Mouse (Mus musculus): ENCODE measurements around the gene As3mt. TPM values are rescaled to one million over a fixed set of nuclear protein-coding genes. Genes with fewer than 3 reads are reported as not detected.

As3mt gene
- polyA plus RNA-seq, 1 experiment: 0.74 TPM

GRCm38 (mm10) chr19:46715016-46715415 lies 7.8 kb downstream of the As3mt start:
- TF ChIP-seq CEBPB (IDR thresholded peaks at IDR 0.05; ENCODE audit: low read depth) (no peak), FOSL1 (IDR thresholded peaks at IDR 0.05; ENCODE audit: insufficient read depth, low read length, poor library complexity, severe bottlenecking) (no peak), CTCF (IDR thresholded peaks at IDR 0.05; ENCODE audit: control insufficient read depth, insufficient read depth, insufficient read length) (no peak), USF1 (IDR thresholded peaks at IDR 0.05; ENCODE audit: low read depth) (no peak), MYOD1 (IDR thresholded peaks at IDR 0.05; ENCODE audit: control insufficient read depth, insufficient read length, low read depth) (no peak)
- Histone ChIP-seq H3K79me2 (ENCODE audit: control insufficient read depth, insufficient read depth) (no peaks in the 10 kb centered on the region), H3K79me3 (ENCODE audit: low read depth) (no peaks in the 10 kb centered on the region)

GRCm38 (mm10) chr19:46718150-46718549 lies 10.9 kb downstream of the As3mt start:
- Histone ChIP-seq H3K36me3 (ENCODE audit: control insufficient read depth, insufficient read depth) (no peaks in the 10 kb centered on the region), H3ac (ENCODE audit: control insufficient read depth, insufficient read length, low read depth) (no peak overlapping the region), H3K79me3 (ENCODE audit: low read depth) (no peaks in the 10 kb centered on the region), H3K4me3 (ENCODE audit: insufficient read depth, poor library complexity, severe bottlenecking) (no peak overlapping the region), H3K27me3 (ENCODE audit: control insufficient read depth, insufficient read depth, insufficient read length) (no peaks in the 10 kb centered on the region), H3K79me2 (ENCODE audit: control insufficient read depth, insufficient read depth) (no peaks in the 10 kb centered on the region)
- TF ChIP-seq FOSL1 (IDR thresholded peaks at IDR 0.05; ENCODE audit: insufficient read depth, low read length, poor library complexity, severe bottlenecking) (peak; percentile 42), CEBPB (IDR thresholded peaks at IDR 0.05; ENCODE audit: low read depth) (no peak), MYOD1 (IDR thresholded peaks at IDR 0.05; ENCODE audit: control insufficient read depth, insufficient read length, low read depth) (no peak), CTCF (IDR thresholded peaks at IDR 0.05; ENCODE audit: control insufficient read depth, insufficient read depth, insufficient read length) (no peak), MAX (IDR thresholded peaks at IDR 0.05) (no peak), USF1 (IDR thresholded peaks at IDR 0.05; ENCODE audit: low read depth) (no peak), MYOG (IDR thresholded peaks at IDR 0.05; ENCODE audit: control insufficient read depth, extremely low read depth, insufficient read length) (no peak)

More at GRCm38 (mm10) chr19:46715016-46715415, 7.8 kb downstream of the As3mt start:
- Histone ChIP-seq H3K27me3 (ENCODE audit: control insufficient read depth, insufficient read depth, insufficient read length) (no peaks in the 10 kb centered on the region), H3K36me3 (ENCODE audit: control insufficient read depth, insufficient read depth) (no peaks in the 10 kb centered on the region), H3K4me3 (ENCODE audit: insufficient read depth, poor library complexity, severe bottlenecking) (no peak overlapping the region), H3ac (ENCODE audit: control insufficient read depth, insufficient read length, low read depth) (no peak overlapping the region)

- no peak overlapping the region for H3ac ChIP-seq (ENCODE audit: control insufficient read depth, insufficient read length, low read depth)
- H3K79me3 ChIP-seq (ENCODE audit: low read depth): no peaks in the 10 kb centered on the region
- TF ChIP-seq USF1 (IDR thresholded peaks at IDR 0.05; ENCODE audit: low read depth) (no peak), CTCF (IDR thresholded peaks at IDR 0.05; ENCODE audit: control insufficient read depth, insufficient read depth, insufficient read length) (no peak), MYOG (IDR thresholded peaks at IDR 0.05; ENCODE audit: control insufficient read depth, extremely low read depth, insufficient read length) (no peak), CEBPB (IDR thresholded peaks at IDR 0.05; ENCODE audit: low read depth) (no peak), FOSL1 (IDR thresholded peaks at IDR 0.05; ENCODE audit: insufficient read depth, low read length, poor library complexity, severe bottlenecking) (no peak), MYOD1 (IDR thresholded peaks at IDR 0.05; ENCODE audit: control insufficient read depth, insufficient read length, low read depth) (no peak), MAX (IDR thresholded peaks at IDR 0.05) (no peak)
- H3K79me2 ChIP-seq (ENCODE audit: control insufficient read depth, insufficient read depth): no peaks in the 10 kb centered on the region
- H3K4me3 ChIP-seq (ENCODE audit: insufficient read depth, poor library complexity, severe bottlenecking): no peak overlapping the region
- no peaks in the 10 kb centered on the region for H3K27me3 ChIP-seq (ENCODE audit: control insufficient read depth, insufficient read depth, insufficient read length)
- H3K36me3 ChIP-seq (ENCODE audit: control insufficient read depth, insufficient read depth): no peaks in the 10 kb centered on the region
These were observed 17.2 kb downstream of the As3mt start for GRCm38 (mm10) chr19:46724411-46724810.

- Histone ChIP-seq H3ac (ENCODE audit: control insufficient read depth, insufficient read length, low read depth) (no peak overlapping the region), H3K27me3 (ENCODE audit: control insufficient read depth, insufficient read depth, insufficient read length) (no peaks in the 10 kb centered on the region), H3K36me3 (ENCODE audit: control insufficient read depth, insufficient read depth) (no peaks in the 10 kb centered on the region), H3K4me3 (ENCODE audit: insufficient read depth, poor library complexity, severe bottlenecking) (no peak overlapping the region), H3K79me2 (ENCODE audit: control insufficient read depth, insufficient read depth) (no peaks in the 10 kb centered on the region), H3K79me3 (ENCODE audit: low read depth) (no peaks in the 10 kb centered on the region)
- no peak for TF ChIP-seq CTCF (IDR thresholded peaks at IDR 0.05; ENCODE audit: control insufficient read depth, insufficient read depth, insufficient read length)
- TF ChIP-seq FOSL1 (IDR thresholded peaks at IDR 0.05; ENCODE audit: insufficient read depth, low read length, poor library complexity, severe bottlenecking): no peak
- TF ChIP-seq MAX (IDR thresholded peaks at IDR 0.05): no peak
- TF ChIP-seq CEBPB (IDR thresholded peaks at IDR 0.05; ENCODE audit: low read depth): no peak
- TF ChIP-seq MYOG (IDR thresholded peaks at IDR 0.05; ENCODE audit: control insufficient read depth, extremely low read depth, insufficient read length): no peak
- TF ChIP-seq MYOD1 (IDR thresholded peaks at IDR 0.05; ENCODE audit: control insufficient read depth, insufficient read length, low read depth): no peak
- no peak for TF ChIP-seq USF1 (IDR thresholded peaks at IDR 0.05; ENCODE audit: low read depth)
These were observed 18.9 kb downstream of the As3mt start for GRCm38 (mm10) chr19:46726142-46726541.

- Histone ChIP-seq H3K79me3 (ENCODE audit: low read depth) (no peaks in the 10 kb centered on the region), H3K4me3 (ENCODE audit: insufficient read depth, poor library complexity, severe bottlenecking) (no peak overlapping the region), H3K36me3 (ENCODE audit: control insufficient read depth, insufficient read depth) (no peaks in the 10 kb centered on the region), H3K79me2 (ENCODE audit: control insufficient read depth, insufficient read depth) (no peaks in the 10 kb centered on the region), H3K27me3 (ENCODE audit: control insufficient read depth, insufficient read depth, insufficient read length) (no peaks in the 10 kb centered on the region), H3ac (ENCODE audit: control insufficient read depth, insufficient read length, low read depth) (no peak overlapping the region)
- TF ChIP-seq MAX (IDR thresholded peaks at IDR 0.05) (no peak), MYOD1 (IDR thresholded peaks at IDR 0.05; ENCODE audit: control insufficient read depth, insufficient read length, low read depth) (no peak)
These were observed 20.0 kb downstream of the As3mt start for GRCm38 (mm10) chr19:46727140-46727736.

GRCm38 (mm10) chr19:46727945-46728540 lies 20.8 kb downstream of the As3mt start:
- H3K79me3 ChIP-seq (ENCODE audit: low read depth): no peaks in the 10 kb centered on the region
- TF ChIP-seq USF1 (IDR thresholded peaks at IDR 0.05; ENCODE audit: low read depth): no peak
- no peak for TF ChIP-seq MYOD1 (IDR thresholded peaks at IDR 0.05; ENCODE audit: control insufficient read depth, insufficient read length, low read depth)
- TF ChIP-seq FOSL1 (IDR thresholded peaks at IDR 0.05; ENCODE audit: insufficient read depth, low read length, poor library complexity, severe bottlenecking): no peak
- no peak for TF ChIP-seq MAX (IDR thresholded peaks at IDR 0.05)
- TF ChIP-seq CEBPB (IDR thresholded peaks at IDR 0.05; ENCODE audit: low read depth): no peak
- no peak for TF ChIP-seq MYOG (IDR thresholded peaks at IDR 0.05; ENCODE audit: control insufficient read depth, extremely low read depth, insufficient read length)
- TF ChIP-seq CTCF (IDR thresholded peaks at IDR 0.05; ENCODE audit: control insufficient read depth, insufficient read depth, insufficient read length): no peak
- H3ac ChIP-seq (ENCODE audit: control insufficient read depth, insufficient read length, low read depth): no peak overlapping the region
- H3K27me3 ChIP-seq (ENCODE audit: control insufficient read depth, insufficient read depth, insufficient read length): no peaks in the 10 kb centered on the region
- H3K4me3 ChIP-seq (ENCODE audit: insufficient read depth, poor library complexity, severe bottlenecking): no peak overlapping the region
- H3K79me2 ChIP-seq (ENCODE audit: control insufficient read depth, insufficient read depth): no peaks in the 10 kb centered on the region
- H3K36me3 ChIP-seq (ENCODE audit: control insufficient read depth, insufficient read depth): no peaks in the 10 kb centered on the region
